Mouse (Mus musculus): Measurements from ENCODE around the gene Arfgap2. TPM values are rescaled to one million over a fixed set of nuclear protein-coding genes. Genes with fewer than 3 reads are reported as not detected.

The Arfgap2 gene
- polyA plus RNA-seq, 1 experiment from 2014 or later: 52.9 TPM

- whole genome bisulfite sequencing: 25% methylated on average over 10 of the region's 10 CpGs
- H3K36me3 ChIP-seq (ENCODE audit: control insufficient read depth, insufficient read depth, low read length): no peaks in the 10 kb centered on the region
- peak; percentile 70; the same call in 1 of the 2 replicates for ATAC-seq (ENCODE audit: low read depth)
Observed at GRCm38 (mm10) chr2:91312578-91313311, 48.0 kb downstream of the Arfgap2 start.

GRCm38 (mm10) chr2:91314184-91314583 lies 49.4 kb downstream of the Arfgap2 start:
- no peak overlapping the region for H3K4me2 ChIP-seq (ENCODE audit: low read depth, low read length)
- no peaks in the 10 kb centered on the region for H3K27me3 ChIP-seq (ENCODE audit: control insufficient read depth, insufficient read depth, low read length)
- H3K4me3 ChIP-seq (ENCODE audit: low read depth, low read length): no peak overlapping the region
- H3K4me1 ChIP-seq (ENCODE audit: control insufficient read depth, insufficient read depth, low read length): no peaks in the 10 kb centered on the region
- no peaks in the 10 kb centered on the region for H3K36me3 ChIP-seq (ENCODE audit: control insufficient read depth, insufficient read depth, low read length)
- ATAC-seq (ENCODE audit: low read depth): no peak
- H3K27ac ChIP-seq (ENCODE audit: low read depth, low read length): no peak overlapping the region
- WGBS: 88% methylated on average over 7 of the region's 7 CpGs
- no peaks in the 10 kb centered on the region for H3K9me3 ChIP-seq (ENCODE audit: control insufficient read depth, low read length)
- no peak overlapping the region for H3K9ac ChIP-seq (replicated peaks; ENCODE audit: low read depth, low read length)

More at GRCm38 (mm10) chr2:91312578-91313311, 48.0 kb downstream of the Arfgap2 start:
- Histone ChIP-seq H3K9me3 (ENCODE audit: control insufficient read depth, low read length) (no peaks in the 10 kb centered on the region), H3K4me1 (ENCODE audit: control insufficient read depth, insufficient read depth, low read length) (no peaks in the 10 kb centered on the region), H3K4me2 (ENCODE audit: low read depth, low read length) (no peak overlapping the region), H3K4me3 (ENCODE audit: low read depth, low read length) (no peak overlapping the region), H3K9ac (replicated peaks; ENCODE audit: low read depth, low read length) (no peak overlapping the region), H3K27ac (ENCODE audit: low read depth, low read length) (peak overlapping the region; percentile 39; the same call in 1 of the 2 replicates), H3K27me3 (ENCODE audit: control insufficient read depth, insufficient read depth, low read length) (no peaks in the 10 kb centered on the region)

- 0 out of 2 replicates have a peak, but pooled peaks cover 3% of the 10 kb centered on the region for H3K4me1 ChIP-seq (ENCODE audit: control insufficient read depth, insufficient read depth, low read length)
- no peak for ATAC-seq (ENCODE audit: low read depth)
- H3K9ac ChIP-seq (replicated peaks; ENCODE audit: low read depth, low read length): no peak overlapping the region
- H3K4me3 ChIP-seq (ENCODE audit: low read depth, low read length): no peak overlapping the region
- no peaks in the 10 kb centered on the region for H3K27me3 ChIP-seq (ENCODE audit: control insufficient read depth, insufficient read depth, low read length)
- 91% methylated on average over 10 of the region's 10 CpGs for WGBS
- H3K36me3 ChIP-seq (ENCODE audit: control insufficient read depth, insufficient read depth, low read length): no peaks in the 10 kb centered on the region
- H3K4me2 ChIP-seq (ENCODE audit: low read depth, low read length): no peak overlapping the region
- H3K9me3 ChIP-seq (ENCODE audit: control insufficient read depth, low read length): no peaks in the 10 kb centered on the region
- H3K27ac ChIP-seq (ENCODE audit: low read depth, low read length): no peak overlapping the region
Observed at GRCm38 (mm10) chr2:91320559-91321529, 56.1 kb downstream of the Arfgap2 start.

- Histone ChIP-seq H3K9ac (replicated peaks; ENCODE audit: low read depth, low read length) (no peak overlapping the region), H3K4me1 (ENCODE audit: control insufficient read depth, insufficient read depth, low read length) (0 out of 2 replicates have a peak, but pooled peaks cover 3% of the 10 kb centered on the region), H3K27ac (ENCODE audit: low read depth, low read length) (no peak overlapping the region), H3K9me3 (ENCODE audit: control insufficient read depth, low read length) (no peaks in the 10 kb centered on the region), H3K27me3 (ENCODE audit: control insufficient read depth, insufficient read depth, low read length) (no peaks in the 10 kb centered on the region), H3K36me3 (ENCODE audit: control insufficient read depth, insufficient read depth, low read length) (no peaks in the 10 kb centered on the region), H3K4me2 (ENCODE audit: low read depth, low read length) (no peak overlapping the region), H3K4me3 (ENCODE audit: low read depth, low read length) (no peak overlapping the region)
- ATAC-seq (ENCODE audit: low read depth): no peak
- 72% methylated on average over 2 of the region's 2 CpGs for WGBS
Observed at GRCm38 (mm10) chr2:91321923-91322322, 57.1 kb downstream of the Arfgap2 start.

DNA sequence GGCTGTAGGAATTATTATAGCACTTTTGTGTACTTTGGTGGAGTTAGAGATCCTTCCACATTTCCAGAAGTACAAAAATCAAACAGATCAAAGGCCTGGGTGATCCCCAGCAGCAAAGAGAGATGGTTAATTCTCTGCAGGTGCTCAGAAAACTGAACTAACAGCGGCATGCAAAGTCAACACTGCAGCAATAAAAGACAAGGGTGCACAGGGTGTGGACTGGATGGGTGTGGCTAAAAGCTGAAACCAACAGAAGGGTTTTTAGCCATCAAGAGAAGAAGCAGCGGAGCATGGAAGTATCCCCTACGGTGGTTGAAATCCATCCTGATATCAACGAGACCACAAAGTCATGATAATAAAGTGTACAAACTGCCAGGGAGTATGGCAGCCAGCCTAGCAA lies 57.7 kb downstream of the Arfgap2 start:
- H3K27me3 ChIP-seq (ENCODE audit: control insufficient read depth, insufficient read depth, low read length): no peaks in the 10 kb centered on the region
- 68% methylated on average over 4 of the region's 4 CpGs for WGBS

GRCm38 (mm10) chr2:91324346-91324745 lies 59.6 kb downstream of the Arfgap2 start:
- no peak for ATAC-seq (ENCODE audit: low read depth)

More for the DNA sequence above, 57.7 kb downstream of the Arfgap2 start:
- Histone ChIP-seq H3K4me2 (ENCODE audit: low read depth, low read length) (no peak overlapping the region), H3K9me3 (ENCODE audit: control insufficient read depth, low read length) (no peaks in the 10 kb centered on the region), H3K27ac (ENCODE audit: low read depth, low read length) (no peak overlapping the region), H3K4me1 (ENCODE audit: control insufficient read depth, insufficient read depth, low read length) (0 out of 2 replicates have a peak, but pooled peaks cover 3% of the 10 kb centered on the region), H3K36me3 (ENCODE audit: control insufficient read depth, insufficient read depth, low read length) (no peaks in the 10 kb centered on the region), H3K9ac (replicated peaks; ENCODE audit: low read depth, low read length) (no peak overlapping the region), H3K4me3 (ENCODE audit: low read depth, low read length) (no peak overlapping the region)
- no peak for ATAC-seq (ENCODE audit: low read depth)

DNA sequence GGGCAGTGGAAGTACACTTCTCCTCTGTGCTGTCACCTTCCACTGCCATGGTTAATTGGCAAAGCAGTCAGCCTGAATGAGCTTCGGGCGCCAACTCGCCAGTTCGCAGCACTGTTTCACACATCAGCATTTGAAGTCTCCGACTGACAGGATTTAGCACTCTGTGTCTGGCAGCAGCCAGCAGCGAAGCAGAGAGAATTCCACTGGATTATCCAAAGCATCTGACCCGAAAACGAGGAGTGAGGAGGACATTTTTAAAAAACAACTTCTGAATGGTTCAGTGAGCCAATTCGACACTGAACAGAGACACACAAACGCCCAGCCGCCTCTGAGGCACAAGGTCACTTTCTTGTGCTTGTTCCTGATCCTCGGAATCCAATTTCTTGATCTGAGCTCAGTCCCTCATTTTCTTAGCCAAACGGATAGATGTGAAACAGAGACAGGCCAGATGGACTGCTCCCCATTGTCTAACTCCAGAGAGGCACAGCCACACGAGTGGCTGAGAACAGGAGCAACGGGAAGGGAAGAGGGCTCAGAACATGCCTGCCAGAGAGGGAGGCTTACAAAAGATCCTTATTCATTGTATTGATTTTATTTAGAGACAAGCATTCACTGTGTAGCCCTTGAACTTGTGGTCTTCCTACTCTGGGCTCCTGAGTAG lies 60.1 kb downstream of the Arfgap2 start:
- Histone ChIP-seq H3K27ac (ENCODE audit: low read depth, low read length) (no peak overlapping the region), H3K4me2 (ENCODE audit: low read depth, low read length) (no peak overlapping the region), H3K36me3 (ENCODE audit: control insufficient read depth, insufficient read depth, low read length) (no peaks in the 10 kb centered on the region), H3K4me1 (ENCODE audit: control insufficient read depth, insufficient read depth, low read length) (peaks cover 14% of the 10 kb centered on the region), H3K4me3 (ENCODE audit: low read depth, low read length) (no peak overlapping the region), H3K9me3 (ENCODE audit: control insufficient read depth, low read length) (no peaks in the 10 kb centered on the region), H3K9ac (replicated peaks; ENCODE audit: low read depth, low read length) (no peak overlapping the region), H3K27me3 (ENCODE audit: control insufficient read depth, insufficient read depth, low read length) (no peaks in the 10 kb centered on the region)
- peak; percentile 16; the same call in 1 of the 2 replicates for ATAC-seq (ENCODE audit: low read depth)
- WGBS: 41% methylated on average over 15 of the region's 15 CpGs

More at GRCm38 (mm10) chr2:91324346-91324745, 59.6 kb downstream of the Arfgap2 start:
- Histone ChIP-seq H3K4me3 (ENCODE audit: low read depth, low read length) (no peak overlapping the region), H3K9me3 (ENCODE audit: control insufficient read depth, low read length) (no peaks in the 10 kb centered on the region), H3K9ac (replicated peaks; ENCODE audit: low read depth, low read length) (no peak overlapping the region), H3K27me3 (ENCODE audit: control insufficient read depth, insufficient read depth, low read length) (no peaks in the 10 kb centered on the region), H3K36me3 (ENCODE audit: control insufficient read depth, insufficient read depth, low read length) (no peaks in the 10 kb centered on the region), H3K4me1 (ENCODE audit: control insufficient read depth, insufficient read depth, low read length) (peaks cover 14% of the 10 kb centered on the region), H3K4me2 (ENCODE audit: low read depth, low read length) (no peak overlapping the region), H3K27ac (ENCODE audit: low read depth, low read length) (0 out of 2 replicates have a peak overlapping the region, but pooled peaks have one; percentile 16)
- WGBS: 68% methylated on average over 1 of the region's 1 CpGs
